Mouse (Mus musculus): ENCODE measurements around the gene Tbcc. TPM values are rescaled to one million over a fixed set of nuclear protein-coding genes. Genes with fewer than 3 reads are reported as not detected.
A peak's percentile ranks its signal among the peaks of the same experiment; 100 is the strongest.

The Tbcc gene
- polyA plus RNA-seq, 1 experiment from 2014 or later, result 87.8 TPM

GRCm38 (mm10) chr17:46874133-46874532 is 16.4 kb upstream of the Tbcc start:
- no peak overlapping the region for H3K27ac ChIP-seq
- no peak for ATAC-seq (ENCODE audit: low FRiP score, low read depth)
- no peaks in the 10 kb centered on the region for H3K36me3 ChIP-seq
- H3K27me3 ChIP-seq (replicated peaks), result no peaks in the 10 kb centered on the region
- H3K4me1 ChIP-seq, result peaks cover 7% of the 10 kb centered on the region
- no peaks in the 10 kb centered on the region for H3K9me3 ChIP-seq
- H3K4me3 ChIP-seq, result no peak overlapping the region
- 56% methylated on average over 10 of the region's 10 CpGs for WGBS
- no peak overlapping the region for H3K4me2 ChIP-seq (replicated peaks)
- no peak overlapping the region for H3K9ac ChIP-seq

DNA sequence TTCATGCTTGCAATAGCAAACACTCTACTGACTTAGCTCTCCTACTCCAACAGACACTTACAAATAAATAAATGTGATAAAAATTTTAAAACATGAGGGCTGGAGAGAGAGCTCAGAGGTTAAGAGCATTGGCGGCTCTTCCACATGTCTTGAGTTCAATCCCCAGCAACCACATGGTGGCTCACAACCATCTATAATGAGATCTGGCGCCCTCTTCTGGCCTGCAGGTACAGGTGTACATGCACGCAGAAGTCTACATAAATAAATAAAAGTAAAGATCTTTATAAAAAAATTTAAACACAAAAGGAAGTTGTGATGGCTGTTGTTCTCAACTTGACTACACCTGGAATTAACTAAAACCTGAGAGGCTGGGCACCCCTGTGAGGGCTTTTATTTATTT is 14.9 kb upstream of the Tbcc start:
- H3K4me2 ChIP-seq (replicated peaks), result no peak overlapping the region
- H3K9me3 ChIP-seq, result no peaks in the 10 kb centered on the region
- 69% methylated on average over 3 of the region's 3 CpGs for WGBS
- no peak overlapping the region for H3K4me3 ChIP-seq
- no peak overlapping the region for H3K27ac ChIP-seq
- no peak for ATAC-seq (ENCODE audit: low FRiP score, low read depth)
- H3K27me3 ChIP-seq (replicated peaks), result no peaks in the 10 kb centered on the region
- peaks cover 14% of the 10 kb centered on the region for H3K4me1 ChIP-seq
- no peaks in the 10 kb centered on the region for H3K36me3 ChIP-seq
- no peak overlapping the region for H3K9ac ChIP-seq

- Histone ChIP-seq H3K36me3 (no peaks in the 10 kb centered on the region), H3K9ac (no peak overlapping the region), H3K27me3 (replicated peaks) (no peaks in the 10 kb centered on the region), H3K4me3 (no peak overlapping the region), H3K4me1 (peaks cover 14% of the 10 kb centered on the region), H3K4me2 (replicated peaks) (no peak overlapping the region), H3K27ac (no peak overlapping the region), H3K9me3 (no peaks in the 10 kb centered on the region)
- WGBS, result 73% methylated on average over 8 of the region's 8 CpGs
- no peak for ATAC-seq (ENCODE audit: low FRiP score, low read depth)
These were observed 14.0 kb upstream of the Tbcc start for GRCm38 (mm10) chr17:46876371-46876950.

DNA sequence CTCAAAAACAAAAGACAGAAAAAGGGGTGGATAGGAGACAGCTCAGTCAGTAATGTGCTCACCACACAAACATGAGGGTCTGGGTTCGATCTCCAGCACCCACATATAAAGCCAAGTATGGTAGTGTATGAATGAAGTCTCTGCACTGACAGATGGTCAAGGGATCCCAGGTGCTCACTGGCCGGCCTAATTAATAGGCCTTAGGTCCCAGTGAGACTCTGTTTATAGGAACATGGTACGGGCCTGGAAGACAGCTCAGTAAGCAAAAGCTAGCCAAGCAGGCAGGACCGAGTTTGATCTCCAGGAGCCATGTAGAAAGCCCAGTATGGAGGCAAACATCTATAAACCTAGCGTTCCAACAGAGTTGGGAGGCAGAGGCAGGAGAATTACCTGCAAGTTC is 13.4 kb upstream of the Tbcc start:
- 77% methylated on average over 5 of the region's 5 CpGs for WGBS
- H3K27ac ChIP-seq, result no peak overlapping the region

GRCm38 (mm10) chr17:46879841-46880311 is 10.6 kb upstream of the Tbcc start:
- Histone ChIP-seq H3K9me3 (no peaks in the 10 kb centered on the region), H3K27me3 (replicated peaks) (no peaks in the 10 kb centered on the region), H3K4me3 (no peak overlapping the region), H3K36me3 (no peaks in the 10 kb centered on the region), H3K9ac (no peak overlapping the region), H3K4me1 (peaks cover 9% of the 10 kb centered on the region; the same call in 1 of the 2 replicates), H3K27ac (no peak overlapping the region), H3K4me2 (replicated peaks) (no peak overlapping the region; the same call in 1 of the 2 replicates)
- ATAC-seq (ENCODE audit: low FRiP score, low read depth), result no peak
- 58% methylated on average over 14 of the region's 14 CpGs for WGBS

More for the DNA sequence above, 13.4 kb upstream of the Tbcc start:
- Histone ChIP-seq H3K9me3 (no peaks in the 10 kb centered on the region), H3K27me3 (replicated peaks) (no peaks in the 10 kb centered on the region), H3K4me2 (replicated peaks) (no peak overlapping the region), H3K4me3 (no peak overlapping the region), H3K9ac (no peak overlapping the region), H3K36me3 (no peaks in the 10 kb centered on the region), H3K4me1 (peaks cover 14% of the 10 kb centered on the region)
- no peak for ATAC-seq (ENCODE audit: low FRiP score, low read depth)

DNA sequence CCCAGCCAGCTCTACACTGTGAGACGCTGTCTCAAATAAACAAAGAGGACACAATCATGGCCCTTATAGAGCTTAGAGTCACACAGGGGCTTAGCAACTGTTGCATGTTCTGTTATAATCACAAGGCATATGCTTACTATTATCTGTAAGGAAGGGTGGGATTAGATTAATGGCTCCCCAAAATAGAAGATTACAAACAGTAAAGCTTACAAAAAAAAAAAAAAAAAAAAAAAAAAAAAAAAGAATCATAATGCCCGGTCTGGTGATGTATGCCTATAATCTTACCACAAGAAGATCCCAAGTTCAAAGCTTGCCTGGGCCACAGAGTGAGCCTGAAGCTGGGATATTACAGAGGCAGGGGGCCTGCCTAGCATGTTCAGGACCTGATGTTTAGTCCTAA is 10.2 kb upstream of the Tbcc start:
- 83% methylated on average over 2 of the region's 2 CpGs for WGBS
- Histone ChIP-seq H3K4me3 (no peak overlapping the region), H3K4me2 (replicated peaks) (no peak overlapping the region), H3K27ac (no peak overlapping the region), H3K27me3 (replicated peaks) (no peaks in the 10 kb centered on the region), H3K9me3 (no peaks in the 10 kb centered on the region), H3K36me3 (no peaks in the 10 kb centered on the region), H3K9ac (no peak overlapping the region), H3K4me1 (peaks cover 9% of the 10 kb centered on the region; the same call in 1 of the 2 replicates)
- ATAC-seq (ENCODE audit: low FRiP score, low read depth), result no peak

- H3K4me2 ChIP-seq (replicated peaks), result no peak overlapping the region
- ATAC-seq (ENCODE audit: low FRiP score, low read depth), result no peak
- 85% methylated on average over 6 of the region's 6 CpGs for WGBS
These were observed 8.8 kb upstream of the Tbcc start for GRCm38 (mm10) chr17:46881728-46882127.

DNA sequence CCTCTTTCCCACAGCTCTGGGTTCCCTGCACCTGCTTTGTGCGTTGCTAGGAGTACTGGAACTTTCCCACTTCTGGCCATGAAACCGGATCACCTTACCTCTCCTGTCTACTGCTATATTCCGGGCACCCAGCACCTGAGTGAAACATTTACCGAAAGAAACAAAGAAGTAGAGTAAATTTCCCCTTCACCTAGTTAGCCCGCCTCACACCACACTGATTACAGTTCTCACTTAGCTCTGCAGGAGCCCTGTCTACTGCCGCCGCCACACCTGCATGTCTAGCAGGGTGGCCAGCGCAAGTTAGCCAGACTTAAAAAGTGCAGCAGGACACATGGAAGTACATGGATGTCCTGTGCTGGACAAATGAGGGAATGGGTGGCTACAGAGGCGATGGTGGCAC is 7.4 kb upstream of the Tbcc start:
- H3K27me3 ChIP-seq (replicated peaks), result no peaks in the 10 kb centered on the region
- H3K27ac ChIP-seq, result no peak overlapping the region
- H3K4me1 ChIP-seq, result 0 out of 2 replicates have a peak, but pooled peaks cover 7% of the 10 kb centered on the region
- ATAC-seq (ENCODE audit: low FRiP score, low read depth), result no peak
- no peaks in the 10 kb centered on the region for H3K9me3 ChIP-seq
- WGBS, result 85% methylated on average over 9 of the region's 9 CpGs
- 0 out of 2 replicates have a peak overlapping the region, but pooled peaks have one; percentile 17 for H3K9ac ChIP-seq
- no peaks in the 10 kb centered on the region for H3K36me3 ChIP-seq
- no peak overlapping the region for H3K4me3 ChIP-seq
- no peak overlapping the region for H3K4me2 ChIP-seq (replicated peaks)

More at GRCm38 (mm10) chr17:46881728-46882127, 8.8 kb upstream of the Tbcc start:
- peaks cover 7% of the 10 kb centered on the region; the same call in 1 of the 2 replicates for H3K4me1 ChIP-seq
- H3K9me3 ChIP-seq, result no peaks in the 10 kb centered on the region
- H3K9ac ChIP-seq, result no peak overlapping the region
- no peaks in the 10 kb centered on the region for H3K36me3 ChIP-seq
- H3K27ac ChIP-seq, result no peak overlapping the region
- no peaks in the 10 kb centered on the region for H3K27me3 ChIP-seq (replicated peaks)
- no peak overlapping the region for H3K4me3 ChIP-seq

GRCm38 (mm10) chr17:46884766-46885165 is 5.7 kb upstream of the Tbcc start:
- 89% methylated on average over 6 of the region's 6 CpGs for WGBS
- H3K9me3 ChIP-seq, result no peaks in the 10 kb centered on the region
- no peak overlapping the region for H3K4me3 ChIP-seq
- H3K9ac ChIP-seq, result no peak overlapping the region
- 0 out of 2 replicates have a peak, but pooled peaks cover 4% of the 10 kb centered on the region for H3K4me1 ChIP-seq
- H3K27me3 ChIP-seq (replicated peaks), result no peaks in the 10 kb centered on the region
- no peak overlapping the region for H3K4me2 ChIP-seq (replicated peaks)
- no peak for ATAC-seq (ENCODE audit: low FRiP score, low read depth)
- H3K27ac ChIP-seq, result no peak overlapping the region
- H3K36me3 ChIP-seq, result no peaks in the 10 kb centered on the region

- WGBS, result 84% methylated on average over 11 of the region's 11 CpGs
- no peak for ATAC-seq (ENCODE audit: low FRiP score, low read depth)
- no peak overlapping the region for H3K4me2 ChIP-seq (replicated peaks)
- no peaks in the 10 kb centered on the region for H3K9me3 ChIP-seq
- H3K27me3 ChIP-seq (replicated peaks), result no peaks in the 10 kb centered on the region
- no peaks in the 10 kb centered on the region for H3K4me1 ChIP-seq
- no peaks in the 10 kb centered on the region for H3K36me3 ChIP-seq
- no peak overlapping the region for H3K4me3 ChIP-seq
- no peak overlapping the region for H3K27ac ChIP-seq
- H3K9ac ChIP-seq, result no peak overlapping the region
These were observed 5.1 kb upstream of the Tbcc start for GRCm38 (mm10) chr17:46885218-46885909.

- 67% methylated on average over 17 of the region's 17 CpGs for WGBS
- 0 out of 2 replicates have a peak, but pooled peaks cover under 1% of the 10 kb centered on the region for H3K4me1 ChIP-seq
- ATAC-seq (ENCODE audit: low FRiP score, low read depth), result no peak
- no peak overlapping the region for H3K4me2 ChIP-seq (replicated peaks)
- no peak overlapping the region for H3K9ac ChIP-seq
- H3K27me3 ChIP-seq (replicated peaks), result no peaks in the 10 kb centered on the region
- H3K4me3 ChIP-seq, result no peak overlapping the region
- no peaks in the 10 kb centered on the region for H3K36me3 ChIP-seq
- no peak overlapping the region for H3K27ac ChIP-seq
- no peaks in the 10 kb centered on the region for H3K9me3 ChIP-seq
These were observed 4.4 kb upstream of the Tbcc start for GRCm38 (mm10) chr17:46885910-46886643.

GRCm38 (mm10) chr17:46888511-46889212 is 1.8 kb upstream of the Tbcc start:
- Histone ChIP-seq H3K4me3 (peak overlapping the region; percentile 61), H3K9ac (peak overlapping the region; percentile 72), H3K27me3 (replicated peaks) (no peaks in the 10 kb centered on the region), H3K4me2 (replicated peaks) (peak overlapping the region; percentile 84), H3K36me3 (no peaks in the 10 kb centered on the region; the same call in 1 of the 2 replicates), H3K27ac (peak overlapping the region; percentile 96; the same call in 1 of the 2 replicates), H3K9me3 (no peaks in the 10 kb centered on the region), H3K4me1 (peaks cover 21% of the 10 kb centered on the region)
- no peak for ATAC-seq (ENCODE audit: low FRiP score, low read depth)
- WGBS, result 34% methylated on average over 16 of the region's 16 CpGs
